Mouse (Mus musculus): ENCODE data around the gene Ror2.

Ror2 gene

DNA sequence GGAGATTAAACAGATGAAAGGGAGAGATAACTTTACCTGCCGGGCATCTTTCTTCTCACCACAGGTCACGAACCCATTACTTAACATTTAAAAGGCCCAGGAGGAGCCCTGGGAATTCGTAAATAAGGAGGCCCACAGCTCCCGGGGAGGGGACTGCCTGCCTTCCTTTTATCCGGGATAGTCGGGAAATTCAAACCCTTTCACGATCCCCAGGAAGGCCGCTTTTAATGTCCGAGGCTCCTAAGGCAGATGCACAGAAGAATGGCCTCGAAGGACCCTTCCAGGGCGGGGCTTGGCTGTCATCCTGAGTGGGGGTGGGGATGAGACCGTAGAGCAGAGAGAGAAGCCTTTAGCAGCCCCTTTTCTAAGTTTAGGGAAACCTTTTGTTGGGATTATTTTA is 51.1 kb downstream of the Ror2 start:
- no peak for DNase-seq (ENCODE audit: low read depth in 1 of 2, low spot score in 2 of 2)

DNA sequence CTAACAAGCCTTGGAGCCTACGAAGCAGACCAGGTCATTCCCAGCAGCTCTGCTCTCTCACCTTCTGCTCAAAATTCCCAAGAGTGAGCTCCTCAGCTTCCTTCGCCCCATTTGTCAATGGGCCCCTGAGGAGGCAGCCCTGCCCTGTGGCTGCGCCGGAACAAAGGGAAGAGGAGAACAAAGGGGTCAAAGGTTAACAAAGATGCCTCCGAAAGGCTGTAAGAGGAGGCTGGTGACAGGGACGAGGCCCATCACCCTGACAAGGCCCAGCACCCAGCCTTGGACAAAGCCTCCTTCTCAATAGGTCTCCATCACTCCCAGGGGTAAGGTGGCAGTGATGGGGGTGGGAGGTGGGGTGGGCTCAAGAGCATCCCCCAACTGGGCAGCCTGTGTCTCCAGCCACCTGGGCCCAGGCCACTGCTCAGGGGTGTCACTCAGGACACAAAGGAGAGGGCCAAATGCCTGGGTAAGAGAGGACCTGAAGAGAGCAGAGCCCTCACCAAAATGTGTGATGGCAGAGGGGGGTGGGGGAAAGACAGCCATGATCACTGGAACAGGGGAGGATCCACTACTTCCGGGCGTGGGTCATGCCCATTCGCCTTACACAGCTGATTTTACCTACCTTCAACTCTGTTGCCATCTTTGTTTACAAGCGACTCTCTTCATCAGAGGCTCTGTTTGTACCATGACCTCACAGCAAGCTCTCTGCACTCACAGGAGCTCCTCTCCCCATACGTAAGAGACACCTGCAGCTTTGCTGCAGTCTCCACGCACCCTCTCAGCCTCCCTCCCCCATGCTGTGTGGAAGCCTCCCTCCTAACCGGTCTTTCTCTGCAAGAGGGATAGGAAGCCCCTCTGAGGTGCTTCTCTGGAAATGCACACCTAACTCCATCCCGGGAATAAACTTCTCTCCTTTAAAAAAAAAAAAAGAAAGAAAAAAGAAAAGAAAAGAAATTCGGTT is 51.8 kb downstream of the Ror2 start:
- no peak for DNase-seq (ENCODE audit: low read depth in 1 of 2, low spot score in 2 of 2)

DNA sequence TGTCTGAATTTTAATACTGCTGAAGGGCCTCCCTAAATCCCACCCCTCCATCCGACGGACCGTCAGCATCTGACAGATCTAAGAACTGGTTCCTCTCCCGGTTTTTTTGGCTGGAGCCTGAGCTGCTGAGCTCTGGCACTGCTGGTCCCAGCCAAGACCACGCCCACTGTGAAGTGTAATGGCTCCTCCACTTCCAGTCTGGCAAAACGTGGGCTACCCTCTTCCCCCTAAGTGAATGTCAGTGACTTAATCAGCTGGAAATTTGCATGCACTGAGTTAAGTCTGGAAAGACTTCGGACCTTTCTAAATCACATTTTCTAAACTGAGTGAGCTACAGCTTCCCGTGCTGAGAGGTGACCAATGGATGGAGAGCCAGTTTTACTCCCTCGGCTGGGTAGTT is 52.5 kb downstream of the Ror2 start:
- no peak for DNase-seq (ENCODE audit: low read depth in 1 of 2, low spot score in 2 of 2)

DNA sequence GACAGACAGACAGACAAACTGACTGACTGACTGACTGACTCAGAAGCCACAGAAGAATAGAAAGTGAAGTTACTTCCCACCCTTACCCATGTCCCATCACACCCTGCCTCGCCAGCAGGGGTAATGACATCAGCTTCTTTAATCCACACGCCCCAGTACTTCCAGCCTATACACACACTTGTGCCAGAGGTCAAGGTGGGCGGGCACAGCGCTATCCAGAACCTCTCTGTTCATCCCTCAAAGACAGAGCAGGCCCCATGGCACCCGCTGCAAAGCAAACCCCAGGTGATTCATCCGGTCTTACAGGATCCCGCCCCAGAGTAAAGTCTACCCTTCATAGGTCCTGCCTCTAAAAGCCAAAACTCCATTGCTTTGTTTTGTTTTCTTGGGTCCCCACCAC is 53.5 kb downstream of the Ror2 start:
- no peak for DNase-seq (ENCODE audit: low read depth in 1 of 2, low spot score in 2 of 2)

DNA sequence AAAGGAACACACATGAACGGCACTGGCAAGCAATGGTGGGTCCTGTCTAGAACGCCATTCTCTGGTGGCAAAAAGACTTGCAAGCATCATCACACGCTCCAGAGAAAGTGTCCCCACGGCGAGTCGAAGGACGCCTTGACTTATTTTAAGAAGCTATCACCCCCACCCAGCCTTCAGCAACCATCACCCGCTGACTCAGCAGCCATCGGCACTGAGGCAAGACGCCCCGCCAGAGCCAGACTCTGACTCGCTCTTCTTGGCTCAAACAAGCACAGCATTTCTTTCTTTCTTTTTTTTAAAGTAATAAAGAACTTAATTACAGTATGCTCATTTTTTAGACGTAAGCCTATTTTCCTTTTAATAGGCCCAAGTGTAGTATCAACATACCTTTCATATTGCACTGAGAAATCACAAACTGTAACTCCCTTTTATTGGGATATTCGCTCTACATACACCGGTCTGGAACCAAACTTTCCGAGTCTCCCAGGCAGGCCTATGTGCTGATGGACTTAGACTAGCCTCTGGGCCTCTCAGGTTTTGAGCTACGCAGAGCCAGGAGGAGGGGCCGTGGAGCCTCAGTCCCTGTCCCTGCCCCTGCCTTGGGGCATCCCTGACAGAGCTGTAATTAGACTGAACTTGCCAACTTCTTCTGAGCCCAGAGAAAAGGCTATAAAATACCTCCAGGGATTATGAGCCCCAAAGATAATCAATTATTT is 55.3 kb downstream of the Ror2 start:
- no peak for DNase-seq (ENCODE audit: low read depth in 1 of 2, low spot score in 2 of 2)

DNA sequence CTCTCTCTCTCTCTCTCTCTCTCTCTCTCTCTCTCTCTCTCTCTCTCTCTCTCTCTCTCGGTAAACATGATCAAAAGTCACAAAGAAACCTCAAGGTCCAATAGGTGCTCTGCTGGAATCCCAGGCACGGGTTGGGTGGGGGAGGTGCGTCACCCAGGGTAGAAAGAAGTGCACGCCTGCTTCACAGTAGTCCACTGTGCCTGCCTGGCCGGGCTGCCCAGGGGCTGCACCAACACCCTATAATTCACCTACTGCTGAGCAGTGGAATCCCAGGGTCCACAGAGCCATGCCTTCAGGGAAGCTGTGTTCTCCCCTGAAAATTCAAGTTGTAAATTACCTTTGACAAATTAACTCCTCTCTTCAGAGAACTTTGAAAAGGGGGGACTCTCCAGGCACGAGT is 58.9 kb downstream of the Ror2 start:
- no peak for DNase-seq (ENCODE audit: low read depth in 1 of 2, low spot score in 2 of 2)

DNA sequence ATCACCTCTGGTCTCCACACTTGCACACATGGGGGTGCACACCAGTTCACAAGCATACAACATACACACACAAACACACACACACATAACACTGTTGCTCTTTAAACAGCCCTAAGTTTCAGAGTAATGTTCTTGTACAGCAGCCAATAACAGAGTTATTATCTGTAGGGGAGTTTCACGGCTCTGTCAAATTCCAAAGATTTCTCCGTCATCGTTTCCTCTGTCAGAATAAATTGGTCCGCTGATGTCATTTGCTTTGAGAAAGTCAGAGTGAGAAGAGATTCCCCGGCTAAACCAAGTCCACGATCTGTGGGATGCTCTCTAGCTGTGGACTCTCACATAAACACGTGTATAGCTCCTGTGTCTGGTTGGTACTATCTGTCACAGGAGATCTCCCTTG is 59.5 kb downstream of the Ror2 start:
- DNase-seq (ENCODE audit: low read depth in 1 of 2, low spot score in 2 of 2): no peak

DNA sequence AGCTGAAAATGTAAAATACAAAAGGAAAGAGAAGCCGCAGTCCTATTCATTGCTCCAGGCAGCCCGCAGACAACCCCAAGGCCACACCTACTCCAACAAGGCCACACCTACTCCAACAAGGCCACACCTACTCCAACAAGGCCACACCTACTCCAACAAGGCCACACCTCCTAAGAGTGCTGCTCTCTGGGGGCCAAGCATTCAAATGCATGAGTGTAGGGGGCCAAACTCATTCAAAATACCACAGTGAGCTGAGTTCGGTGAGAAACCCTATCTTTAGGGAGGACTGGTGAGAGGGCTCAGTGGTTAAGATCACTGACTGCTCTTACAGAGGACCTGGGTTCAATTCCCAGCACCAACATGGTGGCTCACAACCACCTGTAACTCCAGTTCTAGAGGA is 60.0 kb downstream of the Ror2 start:
- DNase-seq (ENCODE audit: low read depth in 1 of 2, low spot score in 2 of 2): no peak

DNA sequence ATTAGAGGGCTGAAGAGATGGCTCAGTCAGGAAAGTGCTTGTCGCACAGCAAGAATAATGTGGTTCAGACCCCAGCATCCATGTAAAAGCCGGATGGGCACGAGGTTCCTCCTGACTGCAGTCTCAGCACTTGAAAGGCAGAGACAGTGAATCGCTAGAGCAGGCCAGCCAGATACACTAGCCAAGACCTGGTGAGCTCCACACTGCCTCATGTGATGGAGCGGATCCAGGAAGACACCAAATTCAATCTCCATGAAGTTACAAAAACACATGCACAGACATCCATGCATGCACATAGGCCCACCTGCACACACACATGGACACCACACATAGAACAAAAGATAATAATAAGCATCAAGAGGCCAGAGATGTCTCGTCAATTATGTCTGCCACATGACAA is 64.7 kb downstream of the Ror2 start:
- no peak for DNase-seq (ENCODE audit: low read depth in 1 of 2, low spot score in 2 of 2)

DNA sequence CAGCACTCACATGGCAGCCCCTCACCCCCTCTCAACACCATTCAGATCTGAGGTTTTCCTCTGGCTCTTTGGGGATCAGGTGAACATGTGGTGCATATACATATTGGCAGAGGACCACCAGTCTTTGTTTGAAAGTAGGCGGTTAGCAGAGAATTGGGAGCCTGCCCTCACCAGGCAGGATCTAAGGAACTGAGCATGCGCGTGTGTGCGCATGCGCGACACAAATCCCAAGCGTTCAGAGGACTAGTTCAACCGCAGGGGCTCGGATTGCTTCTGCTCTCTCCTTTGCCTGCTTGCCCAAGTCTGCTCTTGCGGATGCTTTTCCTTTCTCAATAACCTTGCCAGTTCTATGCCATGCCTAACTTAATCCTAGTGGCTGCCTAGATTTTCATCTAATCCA is 66.0 kb downstream of the Ror2 start:
- DNase-seq (ENCODE audit: low read depth in 1 of 2, low spot score in 2 of 2): no peak

DNA sequence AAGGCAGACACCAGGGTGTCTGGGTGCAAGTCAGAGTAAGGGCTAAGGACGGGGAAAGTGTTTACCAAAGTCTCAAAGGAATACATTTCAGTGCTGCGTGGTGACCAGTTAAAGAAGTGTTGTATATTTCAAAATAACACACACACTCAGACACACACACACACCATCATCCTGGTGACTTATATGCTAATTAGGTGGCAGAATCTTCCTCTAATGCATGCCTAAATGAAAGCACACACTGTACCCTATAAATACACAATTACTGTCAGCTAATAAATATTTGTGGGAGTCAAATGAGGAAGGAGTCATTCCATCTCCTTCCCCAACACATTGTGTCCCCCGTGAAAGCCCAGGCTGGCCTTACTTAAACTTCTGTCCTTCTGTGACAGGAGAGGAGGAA is 66.5 kb downstream of the Ror2 start:
- DNase-seq (ENCODE audit: low read depth in 1 of 2, low spot score in 2 of 2): no peak

DNA sequence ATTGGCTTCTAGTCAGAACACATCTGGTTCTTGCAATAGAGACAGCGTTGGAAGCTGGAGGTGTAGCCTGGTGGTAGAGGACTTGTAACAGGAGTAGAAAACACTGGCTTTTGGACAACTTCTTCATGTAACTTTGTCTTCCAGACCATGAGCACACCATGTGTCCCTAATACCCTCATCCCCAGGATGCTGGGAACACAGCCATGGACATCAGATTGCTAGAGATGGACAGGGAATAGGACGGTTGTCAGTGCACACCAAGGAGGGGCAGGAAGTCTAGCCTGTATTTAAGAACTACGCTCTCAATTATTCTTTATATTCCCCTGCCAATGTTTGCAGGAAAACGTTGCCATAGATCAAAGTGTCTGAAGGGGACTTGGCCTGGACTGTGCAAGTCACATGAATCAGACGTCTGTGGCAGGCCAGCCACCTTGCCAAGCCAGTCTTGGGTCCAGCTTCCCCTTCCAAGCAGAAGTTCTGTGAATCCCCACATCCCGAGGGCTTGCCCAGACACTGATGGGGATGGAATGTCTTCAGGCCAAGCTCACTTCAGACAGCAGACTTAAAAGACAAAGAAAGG is 68.4 kb downstream of the Ror2 start:
- no peak for DNase-seq (ENCODE audit: low read depth in 1 of 2, low spot score in 2 of 2)

DNA sequence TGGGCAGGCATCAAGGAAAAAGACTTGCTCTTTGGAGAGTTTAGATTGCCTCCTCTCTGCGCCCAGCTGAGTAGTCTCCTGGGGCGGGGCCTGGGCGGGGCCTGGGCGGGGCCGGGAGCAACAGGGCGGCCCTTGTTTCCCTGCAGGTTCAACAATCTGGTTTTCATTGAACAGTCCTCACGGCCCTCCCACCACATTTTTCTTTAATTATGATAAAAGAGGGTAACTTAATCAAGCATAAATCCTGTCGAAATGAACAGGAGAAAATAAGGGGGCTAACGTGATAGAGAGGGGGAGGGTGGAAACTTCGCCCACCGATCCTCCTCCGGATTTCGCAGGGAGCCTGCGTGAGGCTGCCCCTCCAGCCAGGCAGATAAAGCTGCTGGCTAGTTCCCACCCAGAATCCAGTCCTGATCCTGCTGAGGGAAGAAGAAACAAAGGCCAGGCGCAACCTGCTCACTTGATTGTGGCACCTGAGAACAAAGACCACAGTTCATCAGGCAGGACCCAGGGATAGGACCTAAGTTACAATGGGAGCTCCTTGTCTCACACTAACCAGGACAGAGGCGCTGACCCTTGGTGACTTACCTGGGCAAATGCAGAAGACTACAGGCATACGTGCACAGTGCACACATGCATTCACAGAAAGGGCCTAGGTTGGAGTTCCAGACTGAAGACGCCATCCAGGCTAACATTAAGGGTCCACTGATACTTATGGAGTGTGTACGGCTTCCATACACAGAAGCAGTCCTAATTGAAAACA is 73.8 kb downstream of the Ror2 start:
- no peak for DNase-seq (ENCODE audit: low read depth in 1 of 2, low spot score in 2 of 2)

DNA sequence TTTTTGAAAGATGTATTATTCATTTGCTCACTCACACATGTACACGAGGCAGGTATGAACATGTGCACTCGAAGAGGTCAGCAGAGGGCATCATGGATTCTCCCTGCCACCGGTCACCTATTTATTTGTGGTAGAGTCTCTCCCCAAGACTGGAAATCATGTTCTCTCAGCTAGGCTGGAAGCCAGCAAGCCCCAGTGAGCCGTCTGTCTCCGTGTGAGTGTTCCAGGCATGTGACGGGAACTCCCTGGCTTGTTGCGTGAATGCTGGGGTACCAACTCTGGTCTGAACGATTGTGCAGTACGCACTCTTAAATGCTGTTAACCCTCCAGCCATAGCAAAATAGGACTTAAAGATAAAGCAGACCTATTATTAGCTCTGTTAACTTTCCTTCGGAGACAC is 77.4 kb downstream of the Ror2 start:
- DNase-seq (ENCODE audit: low read depth in 1 of 2, low spot score in 2 of 2): no peak

DNA sequence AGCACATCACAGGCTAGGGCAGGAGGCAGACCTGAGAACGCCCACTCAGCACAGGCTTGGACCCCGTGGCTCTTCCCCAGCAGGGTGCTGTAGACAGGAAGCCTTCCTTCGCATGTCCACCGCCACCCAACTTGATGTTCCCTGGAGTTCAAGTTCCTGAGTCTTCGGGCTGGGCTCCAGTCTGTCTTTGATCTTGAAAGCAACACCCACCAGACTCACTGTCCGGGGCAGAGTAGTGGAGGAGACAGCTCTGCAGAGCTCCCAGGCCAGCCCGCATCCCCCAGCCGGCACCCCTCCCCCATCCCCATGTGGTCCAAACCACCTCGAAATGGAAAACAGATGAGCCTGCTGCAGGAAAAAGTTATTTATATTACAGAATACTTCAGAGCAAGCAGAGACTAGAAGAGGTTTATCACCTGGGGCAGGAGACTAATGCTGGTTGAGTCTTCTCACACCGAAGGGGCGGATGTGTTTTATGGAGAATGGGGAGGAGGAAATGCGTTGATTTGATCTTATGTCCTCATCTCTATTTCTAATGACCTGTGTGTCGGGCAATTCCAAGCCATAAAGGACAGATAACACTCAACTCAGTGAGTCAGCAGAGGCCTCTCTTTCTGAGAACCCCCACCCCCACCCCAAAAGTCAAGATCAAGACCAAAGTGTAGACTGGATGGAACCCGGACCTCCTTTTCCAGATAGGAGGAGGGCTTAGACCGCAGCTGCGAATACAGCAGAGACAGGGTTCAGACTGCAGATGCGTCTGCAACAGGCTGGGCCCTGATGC is 80.6 kb downstream of the Ror2 start:
- no peak for DNase-seq (ENCODE audit: low read depth in 1 of 2, low spot score in 2 of 2)

DNA sequence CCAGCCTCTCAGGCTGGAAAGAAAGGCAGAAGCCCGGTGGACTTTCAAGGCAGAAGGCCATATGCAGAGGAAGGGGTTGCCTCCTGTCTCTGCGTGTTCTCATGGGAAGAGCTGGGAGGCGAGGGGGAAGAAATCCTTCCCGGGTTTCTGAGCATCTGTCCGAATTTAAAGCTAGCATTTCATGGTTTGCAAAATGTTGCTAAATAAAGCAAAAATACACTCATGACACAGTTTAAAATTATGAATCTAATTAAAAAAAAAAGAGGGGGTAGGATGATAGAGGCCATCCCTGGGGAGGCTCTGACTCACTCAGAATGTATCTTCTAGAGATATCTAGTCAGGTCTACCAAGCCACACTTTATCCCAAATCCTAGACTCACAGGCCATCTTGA is 83.5 kb downstream of the Ror2 start:
- DNase-seq (ENCODE audit: low read depth in 1 of 2, low spot score in 2 of 2): no peak

DNA sequence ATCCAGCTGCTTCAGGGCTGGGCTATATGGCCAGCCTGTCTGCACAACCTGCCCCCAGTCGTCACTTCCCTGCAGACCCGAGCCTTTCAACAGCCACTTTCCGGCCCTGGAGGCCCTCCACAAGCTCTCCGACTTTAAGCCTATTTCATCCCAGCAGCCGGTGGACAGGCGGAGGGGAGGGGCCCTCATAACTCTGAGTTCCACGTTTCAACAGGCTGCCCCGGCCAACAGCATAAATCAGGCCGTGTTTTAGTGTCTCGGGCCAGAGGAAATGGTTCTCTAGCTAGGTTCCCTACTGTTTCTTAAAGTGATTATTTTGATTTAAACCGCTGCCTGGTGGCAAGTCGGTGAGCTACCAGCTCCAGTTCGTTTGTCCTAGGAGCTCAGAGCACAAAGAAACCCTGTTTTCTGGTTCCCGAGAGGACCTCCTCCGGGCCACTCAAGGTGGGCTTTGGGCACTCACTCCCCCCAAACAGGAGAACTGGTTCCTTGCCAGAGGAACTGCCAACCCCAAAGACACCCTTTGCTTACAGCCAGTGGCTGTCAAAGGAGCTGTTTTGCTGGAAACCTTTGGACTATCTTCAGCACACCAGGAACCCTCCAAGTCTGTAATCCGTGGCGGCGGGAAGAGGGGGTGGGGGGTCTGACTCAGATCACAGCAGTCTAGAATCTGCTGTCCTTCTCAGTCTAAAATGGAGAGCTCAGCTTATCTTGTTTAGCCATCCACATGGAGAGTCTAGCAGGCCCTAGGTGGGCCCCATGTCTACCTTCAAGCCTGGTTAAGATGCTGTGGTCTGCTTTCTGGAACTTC is 84.1 kb downstream of the Ror2 start:
- no peak for DNase-seq (ENCODE audit: low read depth in 1 of 2, low spot score in 2 of 2)

DNA sequence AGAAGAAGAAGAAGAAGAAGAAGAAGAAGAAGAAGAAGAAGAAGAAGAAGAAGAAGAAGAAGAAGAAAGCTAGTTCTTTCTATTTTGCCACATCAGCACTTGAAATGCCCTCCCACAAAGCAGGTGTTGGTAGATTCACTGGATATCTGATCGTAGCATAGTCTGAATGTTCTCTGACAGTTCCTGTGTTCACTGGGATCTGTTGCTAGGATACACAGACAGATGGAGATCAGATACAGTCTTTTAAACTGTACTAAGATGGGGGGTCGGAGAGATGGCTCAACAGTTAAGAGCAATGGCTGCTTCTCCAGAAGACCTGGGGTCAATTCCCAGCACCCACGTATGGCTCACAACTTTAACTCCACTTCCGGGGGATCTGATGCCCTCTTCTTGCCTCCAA is 85.8 kb downstream of the Ror2 start:
- DNase-seq (ENCODE audit: low read depth in 1 of 2, low spot score in 2 of 2): no peak

DNA sequence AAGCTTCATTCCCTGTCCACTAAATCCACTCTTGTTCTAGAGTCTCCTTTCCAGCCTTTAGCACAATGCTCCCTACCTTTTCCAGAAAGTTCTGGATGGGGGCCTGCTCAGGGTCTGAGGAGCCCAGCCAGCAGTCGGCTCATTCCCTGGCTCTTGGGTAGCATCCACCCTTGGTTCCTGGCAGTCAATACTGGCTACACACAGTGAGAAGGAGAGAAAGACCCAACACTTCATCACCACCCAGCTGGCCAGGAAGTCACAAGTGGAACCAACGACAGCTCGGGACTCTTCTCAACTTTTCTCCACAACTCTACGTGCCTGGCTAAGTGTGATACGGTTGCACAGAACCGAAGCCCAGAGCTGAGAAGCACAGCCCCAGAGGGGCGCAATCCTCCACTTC is 86.7 kb downstream of the Ror2 start:
- no peak for DNase-seq (ENCODE audit: low read depth in 1 of 2, low spot score in 2 of 2)

DNA sequence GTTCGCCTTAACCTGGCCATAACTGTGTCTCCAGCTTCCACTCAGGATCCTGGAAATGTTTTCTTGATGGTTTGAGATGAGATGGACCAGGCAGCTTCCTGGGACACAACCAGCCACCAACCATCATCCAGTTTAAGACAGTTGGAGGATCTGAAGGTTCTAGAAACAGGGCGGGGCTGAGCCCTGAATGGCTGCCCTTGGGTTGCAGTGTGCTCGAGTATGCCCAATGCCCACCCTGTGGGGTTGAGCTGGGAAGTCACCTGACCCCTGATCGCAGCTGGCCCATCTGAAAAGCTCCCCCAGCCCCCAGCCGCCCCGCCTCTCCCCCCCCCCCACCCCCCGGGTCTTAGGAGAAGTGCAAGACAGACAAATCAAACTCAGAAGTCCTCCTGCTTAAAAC is 89.2 kb downstream of the Ror2 start:
- DNase-seq (ENCODE audit: low read depth in 1 of 2, low spot score in 2 of 2): no peak

Data from monocyte, adult 2 months (primary cell).